Mouse (Mus musculus) ES-E14 (cell line): ENCODE measurements around the gene Leprot. TPM values are rescaled to one million over a fixed set of nuclear protein-coding genes. Genes with fewer than 3 reads are reported as not detected.

ENCODE experiments used
- DNase-seq: peaks from one replicate; pipeline ENCODE4 v3.0.0-alpha.2; 2013; ENCODE audit warnings: low read depth, low spot score
- H3K27ac ChIP-seq: 2 replicates; pipeline ENCODE4 v1.5.1; 2012; ENCODE audit warnings: low read depth, mild to moderate bottlenecking, low read length, moderate library complexity, mixed read lengths; ENCODE audit not compliant: poor library complexity, insufficient read depth, severe bottlenecking
- H3K36me3 ChIP-seq: 2 replicates; pipeline ENCODE4 v1.6.1; 2012; ENCODE audit warnings: mild to moderate bottlenecking, low read length, moderate library complexity, mixed read lengths; ENCODE audit not compliant: control insufficient read depth, poor library complexity, insufficient read depth, severe bottlenecking
- H3K4me1 ChIP-seq, 2 experiments: fragments of 150-350 bp in 1 of 2; sonication (generic) in 1 of 2; 2 replicates each; pipeline ENCODE4 v1.6.1; 2012; ENCODE audit warnings: low read length in 2 of 2, mild to moderate bottlenecking in 1 of 2, mixed read lengths in 1 of 2; ENCODE audit not compliant: control insufficient read depth in 2 of 2, insufficient read depth in 2 of 2, poor library complexity in 1 of 2
- H3K4me3 ChIP-seq, 2 experiments: fragments of 150-350 bp in 1 of 2; sonication (generic) in 1 of 2; 2 replicates each; pipeline ENCODE4 v1.5.1; 2012; ENCODE audit warnings: low read length in 2 of 2, low read depth in 1 of 2, mild to moderate bottlenecking in 1 of 2, mixed read lengths in 1 of 2; ENCODE audit not compliant: insufficient read depth in 1 of 2, poor library complexity in 1 of 2, severe bottlenecking in 1 of 2
- H3K9ac ChIP-seq: 2 replicates; pipeline ENCODE4 v1.6.1; 2012; ENCODE audit warnings: low read depth, mild to moderate bottlenecking, low read length, mixed read lengths; ENCODE audit not compliant: poor library complexity, insufficient read depth, severe bottlenecking
- H3K9me3 ChIP-seq: fragments of 150-350 bp; sonication (generic); 2 replicates; pipeline ENCODE4 v1.6.1; 2012; ENCODE audit warnings: low read depth, mild to moderate bottlenecking, low read length; ENCODE audit not compliant: control insufficient read depth, insufficient read depth
- CHD2 ChIP-seq: IDR thresholded peaks from 2 replicates; pipeline ENCODE4 v1.6.1; 2014; ENCODE audit warnings: mild to moderate bottlenecking, low read depth, low read length, inconsistent platforms
- HCFC1 ChIP-seq: IDR thresholded peaks from 2 replicates; pipeline ENCODE4 v1.6.1; 2012; ENCODE audit warnings: low read length, inconsistent platforms, borderline replicate concordance; ENCODE audit not compliant: insufficient read depth
- MAFK ChIP-seq: IDR thresholded peaks from 2 replicates; pipeline ENCODE4 v1.6.1; 2014; ENCODE audit warnings: mild to moderate bottlenecking, low read depth, low read length, inconsistent platforms; ENCODE audit not compliant: insufficient read depth
- ZC3H11A ChIP-seq: IDR thresholded peaks from 2 replicates; pipeline ENCODE4 v1.6.1; 2012; ENCODE audit warnings: low read depth, mild to moderate bottlenecking, inconsistent platforms, low read length, borderline replicate concordance
- ZNF384 ChIP-seq: IDR thresholded peaks from 2 replicates; pipeline ENCODE4 v1.6.1; 2012; ENCODE audit warnings: low read depth, low read length, inconsistent platforms
- in situ Hi-C, 2 experiments: fragments of 600-800 bp; cut with MboI; formaldehyde crosslinking; loops; one replicate each; pipeline ENCODE4 v1.15.1; 2025; ENCODE audit warnings: low sequenced_read_pairs in 2 of 2, inconsistent platforms in 1 of 2; ENCODE audit not compliant: unreplicated experiment in 2 of 2
- total RNA-seq: library from RNA; depleted of rRNA; stranded (reverse); fragments of 300-350 nt; gene quantifications from 2 replicates; pipeline ENCODE4 v1.2.3, GENCODE M21; 2012

The Leprot gene
- total RNA-seq, 1 experiment, result 81.6 TPM

DNA sequence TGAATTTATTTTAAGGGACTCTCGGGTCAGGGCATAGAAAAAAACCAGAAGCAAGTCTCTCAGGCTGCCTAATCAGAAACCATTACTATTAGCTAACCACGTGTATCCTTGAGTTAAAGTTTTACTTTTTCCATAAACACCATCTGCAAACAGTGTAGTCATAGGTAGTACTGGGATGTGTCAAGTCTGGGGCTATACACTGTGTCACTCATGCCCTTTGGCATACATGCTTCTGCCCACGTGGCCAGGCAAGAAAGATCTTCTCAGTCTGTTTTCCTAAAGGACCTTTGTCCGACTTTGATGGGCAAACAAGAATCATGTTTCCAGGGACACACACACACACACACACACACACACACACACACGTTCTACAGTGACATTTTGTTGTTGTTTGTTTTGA lies 27.3 kb downstream of the Leprot start:
- in situ Hi-C loops, result no loop called here
- Histone ChIP-seq H3K4me3 (no peak overlapping the region), H3K9ac (no peak overlapping the region), H3K27ac (no peak overlapping the region), H3K4me1 (no peaks in the 10 kb centered on the region), H3K36me3 (no peaks in the 10 kb centered on the region), H3K9me3 (no peaks in the 10 kb centered on the region)
- TF ChIP-seq ZC3H11A (no peak), MAFK (no peak), ZNF384 (no peak), CHD2 (no peak), HCFC1 (no peak)
- DNase-seq, result no peak

DNA sequence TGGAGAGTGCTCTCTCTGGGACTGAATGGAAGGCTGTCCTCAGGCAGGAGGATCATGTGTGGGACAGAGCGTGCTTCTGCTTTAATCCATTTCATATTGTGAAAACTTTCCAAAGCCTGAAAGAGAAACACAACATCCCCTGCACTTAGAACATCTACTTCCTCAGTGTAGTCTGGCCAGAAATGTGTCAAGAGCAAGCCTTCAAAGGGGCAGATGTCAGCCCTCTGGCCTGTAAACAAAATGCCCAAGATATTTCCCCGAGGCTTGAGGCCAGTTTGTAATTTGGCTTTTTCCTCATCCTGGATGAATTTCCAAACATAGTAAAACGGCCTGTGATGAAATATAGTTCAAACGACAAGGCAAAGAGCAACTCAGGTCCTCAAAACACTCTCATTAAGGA lies 28.2 kb downstream of the Leprot start:
- H3K9me3 ChIP-seq, result no peaks in the 10 kb centered on the region
- H3K36me3 ChIP-seq, result no peaks in the 10 kb centered on the region
- TF ChIP-seq ZC3H11A, result no peak
- TF ChIP-seq HCFC1, result no peak
- no peak for TF ChIP-seq MAFK
- TF ChIP-seq ZNF384, result no peak
- no peak for TF ChIP-seq CHD2
- H3K27ac ChIP-seq, result no peak overlapping the region
- no peak overlapping the region for H3K9ac ChIP-seq
- H3K4me3 ChIP-seq, result no peak overlapping the region
- in situ Hi-C loops, result no loop called here
- no peaks in the 10 kb centered on the region for H3K4me1 ChIP-seq
- no peak for DNase-seq

DNA sequence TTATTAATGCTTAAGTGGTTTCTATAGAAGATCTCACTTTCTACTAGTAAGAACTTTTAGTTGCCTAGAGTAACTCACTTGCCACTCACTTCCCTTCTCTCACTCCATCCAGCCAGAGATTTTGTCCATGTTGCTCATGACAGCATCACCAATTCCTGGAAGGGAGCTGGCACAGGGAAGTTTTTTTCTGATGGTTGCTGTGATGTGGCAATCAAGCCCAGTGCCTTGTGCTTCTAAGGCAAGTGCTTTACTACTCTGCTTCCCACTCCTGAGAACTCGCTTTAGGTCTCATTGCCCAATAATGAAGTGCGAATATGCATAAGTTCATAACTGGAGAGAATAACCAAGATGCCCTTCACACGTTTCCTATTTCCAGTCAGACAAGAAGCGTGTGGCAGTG lies 35.1 kb downstream of the Leprot start:
- no peaks in the 10 kb centered on the region for H3K36me3 ChIP-seq
- in situ Hi-C loops, result no loop called here
- DNase-seq, result no peak
- no peak overlapping the region for H3K9ac ChIP-seq
- no peaks in the 10 kb centered on the region for H3K4me1 ChIP-seq
- H3K27ac ChIP-seq, result no peak overlapping the region
- H3K4me3 ChIP-seq, result no peak overlapping the region
- TF ChIP-seq ZC3H11A, result no peak
- TF ChIP-seq CHD2, result no peak
- TF ChIP-seq MAFK, result no peak
- no peak for TF ChIP-seq ZNF384
- no peak for TF ChIP-seq HCFC1
- no peaks in the 10 kb centered on the region for H3K9me3 ChIP-seq

DNA sequence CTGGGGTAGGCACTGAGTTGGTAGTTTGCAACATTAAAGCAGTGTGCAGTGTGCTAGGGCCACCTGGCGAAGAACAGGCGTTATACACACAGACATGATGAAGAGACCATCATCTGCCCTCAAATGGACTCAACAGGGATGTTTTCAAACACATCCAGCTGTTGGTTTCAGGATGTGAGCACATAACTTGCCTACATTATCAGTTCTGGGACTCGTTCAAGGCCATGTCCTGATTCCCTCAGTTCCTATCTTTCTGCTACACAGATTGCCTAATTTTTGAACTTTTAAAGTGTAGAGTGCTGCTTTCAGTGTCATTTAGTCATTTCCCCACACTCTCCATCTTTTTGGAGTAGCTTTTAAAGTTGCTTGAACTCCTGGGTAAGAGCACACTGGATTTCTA lies 35.6 kb downstream of the Leprot start:
- Histone ChIP-seq H3K9ac (no peak overlapping the region), H3K4me1 (no peaks in the 10 kb centered on the region), H3K27ac (no peak overlapping the region), H3K9me3 (no peaks in the 10 kb centered on the region), H3K4me3 (no peak overlapping the region), H3K36me3 (no peaks in the 10 kb centered on the region)
- DNase-seq, result no peak
- TF ChIP-seq HCFC1 (no peak), ZNF384 (no peak), ZC3H11A (no peak), CHD2 (no peak), MAFK (no peak)
- in situ Hi-C loops, result no loop called here

DNA sequence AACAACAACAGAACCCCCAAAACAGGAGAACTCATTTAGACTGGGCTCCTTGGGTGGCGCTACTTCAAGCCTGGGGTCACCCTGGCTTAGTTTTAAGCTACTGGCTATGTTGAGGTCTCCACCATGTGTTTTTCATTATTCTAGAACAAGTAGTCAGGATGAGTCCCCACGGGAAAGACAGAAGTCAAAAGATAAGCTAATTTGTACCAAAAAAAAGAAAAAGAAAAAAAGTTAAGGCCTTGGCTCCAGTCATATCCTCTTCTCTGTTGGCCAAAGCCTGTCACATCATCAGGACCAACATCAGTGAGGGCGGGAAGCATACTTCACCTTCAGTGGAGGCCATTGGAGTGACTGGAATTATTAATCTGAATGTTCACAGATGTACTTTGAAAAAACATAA lies 37.3 kb downstream of the Leprot start:
- Histone ChIP-seq H3K4me3 (no peak overlapping the region), H3K4me1 (no peaks in the 10 kb centered on the region), H3K27ac (no peak overlapping the region), H3K9me3 (no peaks in the 10 kb centered on the region), H3K36me3 (no peaks in the 10 kb centered on the region), H3K9ac (no peak overlapping the region)
- in situ Hi-C loops, result no loop called here
- DNase-seq, result no peak
- TF ChIP-seq ZNF384 (no peak), ZC3H11A (no peak), HCFC1 (no peak), CHD2 (no peak), MAFK (no peak)
